Mouse (Mus musculus): ENCODE results near the gene Myo16. TPM values are rescaled to one million over a fixed set of nuclear protein-coding genes. Genes with fewer than 3 reads are reported as not detected.
A peak's percentile ranks its signal among the peaks of the same experiment; 100 is the strongest.

Gene Myo16
- polyA plus RNA-seq, 1 experiment from 2014 or later, result 7.2 TPM

DNA sequence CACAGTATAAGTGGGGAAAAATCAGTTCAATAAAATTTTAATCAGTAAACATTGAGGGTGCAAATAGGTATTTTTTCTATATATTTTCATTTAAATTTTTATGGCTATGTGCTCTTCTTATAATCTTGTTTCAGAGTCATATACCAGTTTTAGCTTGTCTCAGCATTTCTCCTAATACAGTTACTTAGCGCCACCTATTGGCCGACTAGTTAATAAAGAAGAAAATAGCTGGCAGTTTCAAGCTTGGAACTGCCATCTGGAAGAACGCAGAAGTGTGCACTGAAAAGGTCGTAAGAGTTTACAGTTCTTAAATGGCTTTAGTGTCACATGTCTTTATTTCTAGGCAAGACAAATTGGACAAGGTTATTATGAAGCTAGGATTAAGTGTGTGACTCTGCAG is 248.9 kb downstream of the Myo16 start:
- 10% methylated on average over 4 of the region's 4 CpGs for WGBS
- H3K27me3 ChIP-seq (ENCODE audit: control insufficient read depth, insufficient read depth, low read depth, low read length), result no peaks in the 10 kb centered on the region
- no peaks in the 10 kb centered on the region for H3K9me3 ChIP-seq (replicated peaks; ENCODE audit: control insufficient read depth, low read length, poor library complexity, severe bottlenecking)
- peaks cover 4% of the 10 kb centered on the region; the same call in 1 of the 2 replicates for H3K36me3 ChIP-seq (ENCODE audit: control insufficient read depth, insufficient read depth, low read length)
- no peak overlapping the region for H3K4me2 ChIP-seq (ENCODE audit: low read length)
- peak; percentile 44; the same call in 1 of the 2 replicates for ATAC-seq
- no peak overlapping the region for H3K9ac ChIP-seq (ENCODE audit: low read depth, low read length)
- no peaks in the 10 kb centered on the region for H3K4me1 ChIP-seq (ENCODE audit: control insufficient read depth, insufficient read depth, low read length)
- no peak overlapping the region for H3K27ac ChIP-seq (ENCODE audit: low read length)
- no peak overlapping the region for H3K4me3 ChIP-seq (ENCODE audit: low read depth, low read length)

DNA sequence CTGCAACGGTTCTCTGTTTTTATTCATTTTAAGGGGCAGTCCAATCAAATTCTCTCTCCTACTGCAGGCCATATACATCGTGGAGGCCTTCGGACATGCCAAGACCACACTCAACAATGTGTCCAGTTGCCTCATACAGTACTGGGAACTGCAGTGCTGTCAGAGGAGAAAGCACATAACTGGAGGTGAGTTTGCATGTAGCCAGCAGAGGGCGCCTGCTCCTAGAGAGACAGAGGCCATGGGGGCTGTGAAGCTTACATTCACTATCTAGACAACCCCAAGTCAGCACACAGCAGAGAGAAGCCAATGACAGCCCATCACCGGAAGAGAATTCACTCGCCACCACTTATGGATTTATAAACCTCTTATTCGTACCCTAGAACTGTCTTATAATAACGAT is 251.8 kb downstream of the Myo16 start:
- Histone ChIP-seq H3K27ac (ENCODE audit: low read length) (no peak overlapping the region), H3K36me3 (ENCODE audit: control insufficient read depth, insufficient read depth, low read length) (peaks cover 4% of the 10 kb centered on the region; the same call in 1 of the 2 replicates), H3K27me3 (ENCODE audit: control insufficient read depth, insufficient read depth, low read depth, low read length) (no peaks in the 10 kb centered on the region), H3K9me3 (replicated peaks; ENCODE audit: control insufficient read depth, low read length, poor library complexity, severe bottlenecking) (no peaks in the 10 kb centered on the region), H3K9ac (ENCODE audit: low read depth, low read length) (no peak overlapping the region), H3K4me2 (ENCODE audit: low read length) (no peak overlapping the region), H3K4me1 (ENCODE audit: control insufficient read depth, insufficient read depth, low read length) (no peaks in the 10 kb centered on the region), H3K4me3 (ENCODE audit: low read depth, low read length) (no peak overlapping the region)
- no peak for ATAC-seq
- WGBS, result 35% methylated on average over 8 of the region's 8 CpGs

DNA sequence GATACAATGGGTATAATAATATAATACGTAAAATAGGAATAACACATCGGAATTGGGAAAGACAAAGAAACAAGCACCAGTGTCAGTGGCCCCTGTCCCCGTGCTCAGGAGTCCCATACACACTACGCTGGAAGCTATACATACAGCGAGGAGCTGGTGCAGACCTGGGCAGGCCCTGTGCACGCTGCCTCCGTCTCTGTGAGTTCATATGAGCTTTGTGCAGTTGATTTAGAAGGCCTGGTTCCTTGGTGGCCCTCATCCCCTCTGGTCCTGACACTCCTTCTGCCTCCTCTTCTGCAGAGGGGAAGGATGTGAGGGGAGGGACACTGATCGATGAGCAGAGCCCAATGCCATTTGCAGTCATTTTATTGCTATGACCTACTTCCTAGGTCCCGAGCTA is 255.3 kb downstream of the Myo16 start:
- ATAC-seq, result no peak
- WGBS, result 93% methylated on average over 9 of the region's 9 CpGs

DNA sequence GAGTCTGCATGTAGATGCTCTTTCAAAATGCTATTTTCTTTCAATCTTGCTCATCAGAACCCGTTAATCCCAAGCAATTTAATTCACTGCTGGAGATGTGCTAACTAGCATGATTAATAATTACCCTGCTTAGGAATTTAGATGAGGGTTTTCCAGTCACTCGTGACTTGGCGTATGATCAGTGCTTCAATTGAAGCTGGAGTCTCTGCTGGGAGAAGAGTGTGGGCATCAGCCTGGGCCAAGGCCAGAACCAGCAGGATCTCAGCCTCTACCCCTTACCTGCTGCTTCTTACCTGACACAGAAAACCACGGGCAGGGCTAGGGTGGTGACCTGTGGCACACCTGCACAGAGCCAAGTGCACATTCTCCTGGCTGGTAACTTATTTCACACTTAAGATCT is 257.8 kb downstream of the Myo16 start:
- Histone ChIP-seq H3K27me3 (ENCODE audit: control insufficient read depth, insufficient read depth, low read depth, low read length) (no peaks in the 10 kb centered on the region), H3K27ac (ENCODE audit: low read length) (no peak overlapping the region), H3K9ac (ENCODE audit: low read depth, low read length) (no peak overlapping the region), H3K4me1 (ENCODE audit: control insufficient read depth, insufficient read depth, low read length) (0 out of 2 replicates have a peak, but pooled peaks cover 2% of the 10 kb centered on the region), H3K4me3 (ENCODE audit: low read depth, low read length) (no peak overlapping the region), H3K9me3 (replicated peaks; ENCODE audit: control insufficient read depth, low read length, poor library complexity, severe bottlenecking) (no peaks in the 10 kb centered on the region), H3K36me3 (ENCODE audit: control insufficient read depth, insufficient read depth, low read length) (peaks cover 4% of the 10 kb centered on the region; the same call in 1 of the 2 replicates), H3K4me2 (ENCODE audit: low read length) (no peak overlapping the region)
- no peak for ATAC-seq
- WGBS, result 63% methylated on average over 4 of the region's 4 CpGs

More for the DNA sequence above, 255.3 kb downstream of the Myo16 start:
- Histone ChIP-seq H3K27me3 (ENCODE audit: control insufficient read depth, insufficient read depth, low read depth, low read length) (no peaks in the 10 kb centered on the region), H3K4me1 (ENCODE audit: control insufficient read depth, insufficient read depth, low read length) (0 out of 2 replicates have a peak, but pooled peaks cover 2% of the 10 kb centered on the region), H3K36me3 (ENCODE audit: control insufficient read depth, insufficient read depth, low read length) (peaks cover 4% of the 10 kb centered on the region; the same call in 1 of the 2 replicates), H3K4me3 (ENCODE audit: low read depth, low read length) (no peak overlapping the region), H3K4me2 (ENCODE audit: low read length) (no peak overlapping the region), H3K27ac (ENCODE audit: low read length) (no peak overlapping the region), H3K9ac (ENCODE audit: low read depth, low read length) (no peak overlapping the region), H3K9me3 (replicated peaks; ENCODE audit: control insufficient read depth, low read length, poor library complexity, severe bottlenecking) (no peaks in the 10 kb centered on the region)

DNA sequence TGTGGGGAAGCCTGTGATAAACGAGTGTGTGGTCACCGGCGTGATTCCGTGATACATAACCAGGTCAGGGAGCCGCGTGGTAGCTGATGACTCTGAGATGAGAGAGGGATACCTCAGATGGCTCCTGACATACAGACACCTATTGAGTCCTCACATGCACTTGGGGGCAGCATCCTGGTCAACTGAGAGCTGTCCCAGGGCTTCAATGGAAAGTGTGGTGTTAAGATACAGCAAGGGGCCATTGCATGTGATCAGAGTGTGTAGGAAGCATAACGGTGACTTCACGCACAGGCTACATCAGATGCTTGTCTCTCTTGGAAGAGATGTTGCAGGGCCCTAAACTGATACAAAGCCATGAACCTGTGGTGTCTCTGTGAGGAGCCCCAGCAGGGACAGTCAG is 260.2 kb downstream of the Myo16 start:
- no peak overlapping the region for H3K4me2 ChIP-seq (ENCODE audit: low read length)
- no peaks in the 10 kb centered on the region for H3K27me3 ChIP-seq (ENCODE audit: control insufficient read depth, insufficient read depth, low read depth, low read length)
- no peaks in the 10 kb centered on the region for H3K36me3 ChIP-seq (ENCODE audit: control insufficient read depth, insufficient read depth, low read length)
- WGBS, result 88% methylated on average over 8 of the region's 8 CpGs
- H3K9ac ChIP-seq (ENCODE audit: low read depth, low read length), result no peak overlapping the region
- H3K4me1 ChIP-seq (ENCODE audit: control insufficient read depth, insufficient read depth, low read length), result 0 out of 2 replicates have a peak, but pooled peaks cover 2% of the 10 kb centered on the region
- no peaks in the 10 kb centered on the region for H3K9me3 ChIP-seq (replicated peaks; ENCODE audit: control insufficient read depth, low read length, poor library complexity, severe bottlenecking)
- ATAC-seq, result no peak
- no peak overlapping the region for H3K27ac ChIP-seq (ENCODE audit: low read length)
- H3K4me3 ChIP-seq (ENCODE audit: low read depth, low read length), result no peak overlapping the region

DNA sequence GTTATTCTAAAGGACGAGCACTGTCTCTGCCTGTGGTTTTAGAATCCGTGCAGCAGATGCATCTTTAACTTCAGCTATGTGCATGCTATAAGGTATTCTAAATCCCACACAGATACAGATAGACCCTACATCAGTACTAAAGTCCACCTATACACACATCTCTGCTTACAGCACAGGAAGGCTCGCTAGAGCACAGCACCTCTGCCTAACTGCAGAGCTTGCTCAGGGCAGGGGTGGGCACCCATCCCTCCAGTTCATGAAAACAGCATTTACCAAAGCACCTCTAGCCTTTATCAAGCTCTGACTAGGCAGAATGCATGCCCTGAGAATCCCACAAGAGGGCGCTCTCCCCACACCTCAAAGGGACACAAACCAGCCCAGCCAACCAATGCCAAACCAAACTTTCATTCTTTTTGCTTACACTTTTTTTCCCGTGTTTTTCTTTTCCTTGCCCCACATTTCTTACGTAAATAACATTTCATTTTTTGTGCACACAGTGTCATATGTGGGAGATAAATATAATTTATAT is 261.0 kb downstream of the Myo16 start:
- Histone ChIP-seq H3K4me1 (ENCODE audit: control insufficient read depth, insufficient read depth, low read length) (peaks cover 5% of the 10 kb centered on the region), H3K9me3 (replicated peaks; ENCODE audit: control insufficient read depth, low read length, poor library complexity, severe bottlenecking) (no peaks in the 10 kb centered on the region), H3K9ac (ENCODE audit: low read depth, low read length) (no peak overlapping the region), H3K27me3 (ENCODE audit: control insufficient read depth, insufficient read depth, low read depth, low read length) (no peaks in the 10 kb centered on the region), H3K36me3 (ENCODE audit: control insufficient read depth, insufficient read depth, low read length) (no peaks in the 10 kb centered on the region), H3K27ac (ENCODE audit: low read length) (no peak overlapping the region), H3K4me3 (ENCODE audit: low read depth, low read length) (no peak overlapping the region), H3K4me2 (ENCODE audit: low read length) (no peak overlapping the region)
- ATAC-seq, result peak; percentile 44
- 26% methylated on average over 6 of the region's 6 CpGs for WGBS

DNA sequence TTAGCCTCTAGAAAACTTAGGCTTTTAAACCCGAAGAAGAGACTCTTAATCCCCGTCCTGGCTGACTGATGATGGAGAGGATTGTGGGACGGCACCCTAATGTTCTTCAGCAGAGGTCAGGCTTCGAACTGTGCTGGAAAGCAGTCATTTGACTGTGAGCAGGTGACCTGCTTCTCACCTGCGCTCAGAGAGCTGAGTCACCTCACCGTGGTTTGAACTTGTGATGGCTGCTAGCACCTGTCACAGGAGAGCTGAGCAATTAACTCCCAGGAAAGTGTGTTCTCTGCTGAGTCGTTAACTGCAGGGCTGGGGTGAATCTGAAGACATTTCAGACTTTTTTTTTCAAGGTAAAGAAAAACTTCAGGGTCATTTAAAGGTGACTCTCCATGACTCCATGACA is 261.6 kb downstream of the Myo16 start:
- H3K36me3 ChIP-seq (ENCODE audit: control insufficient read depth, insufficient read depth, low read length), result no peaks in the 10 kb centered on the region
- no peak for ATAC-seq

DNA sequence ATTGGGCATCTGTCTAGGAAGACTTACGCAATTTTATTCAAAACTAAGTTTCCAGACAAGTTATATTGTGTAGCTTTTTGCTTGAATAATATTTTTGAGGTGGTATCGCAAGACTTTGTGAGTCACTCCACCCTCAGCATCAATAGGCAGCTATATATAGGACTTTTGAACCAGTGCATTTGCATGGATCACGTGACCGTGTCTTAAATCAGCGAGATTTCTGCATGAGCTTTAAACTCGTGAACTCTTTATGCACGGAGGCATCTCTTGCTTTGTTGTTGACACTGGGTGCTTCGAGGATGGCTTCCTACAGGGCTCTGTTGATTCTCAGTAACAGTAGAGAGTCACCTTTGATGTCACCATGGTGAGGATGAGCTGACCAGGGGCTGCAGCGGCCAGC is 262.2 kb downstream of the Myo16 start:
- ATAC-seq, result no peak
- Histone ChIP-seq H3K36me3 (ENCODE audit: control insufficient read depth, insufficient read depth, low read length) (no peaks in the 10 kb centered on the region), H3K9ac (ENCODE audit: low read depth, low read length) (no peak overlapping the region), H3K4me1 (ENCODE audit: control insufficient read depth, insufficient read depth, low read length) (peaks cover 5% of the 10 kb centered on the region), H3K27ac (ENCODE audit: low read length) (no peak overlapping the region), H3K4me2 (ENCODE audit: low read length) (no peak overlapping the region), H3K4me3 (ENCODE audit: low read depth, low read length) (no peak overlapping the region), H3K9me3 (replicated peaks; ENCODE audit: control insufficient read depth, low read length, poor library complexity, severe bottlenecking) (no peaks in the 10 kb centered on the region), H3K27me3 (ENCODE audit: control insufficient read depth, insufficient read depth, low read depth, low read length) (no peaks in the 10 kb centered on the region)
- WGBS, result 80% methylated on average over 9 of the region's 9 CpGs

More for the DNA sequence above, 261.6 kb downstream of the Myo16 start:
- Histone ChIP-seq H3K9me3 (replicated peaks; ENCODE audit: control insufficient read depth, low read length, poor library complexity, severe bottlenecking) (no peaks in the 10 kb centered on the region), H3K4me3 (ENCODE audit: low read depth, low read length) (no peak overlapping the region), H3K27me3 (ENCODE audit: control insufficient read depth, insufficient read depth, low read depth, low read length) (no peaks in the 10 kb centered on the region), H3K9ac (ENCODE audit: low read depth, low read length) (no peak overlapping the region), H3K4me2 (ENCODE audit: low read length) (no peak overlapping the region), H3K27ac (ENCODE audit: low read length) (no peak overlapping the region), H3K4me1 (ENCODE audit: control insufficient read depth, insufficient read depth, low read length) (peaks cover 5% of the 10 kb centered on the region)
- 27% methylated on average over 7 of the region's 7 CpGs for WGBS

DNA sequence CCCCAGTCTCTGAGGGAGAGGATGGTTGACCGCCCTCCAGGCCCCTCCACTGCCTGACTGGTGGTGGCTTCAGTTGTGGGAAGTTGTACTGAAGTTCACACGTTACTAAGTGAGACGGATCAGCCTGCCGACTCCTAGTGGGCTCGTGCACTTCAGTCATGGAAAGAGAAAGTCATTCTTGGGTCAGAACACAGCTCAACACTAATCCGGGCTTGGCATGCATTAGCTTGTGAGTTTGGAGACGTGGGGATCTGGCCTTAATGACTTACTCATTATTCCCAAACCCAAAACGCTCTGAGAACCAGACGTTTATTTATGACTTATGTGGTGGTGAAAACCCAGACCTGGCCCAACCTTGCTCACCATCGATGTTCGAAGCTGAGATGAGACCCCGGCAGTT is 263.1 kb downstream of the Myo16 start:
- Histone ChIP-seq H3K4me1 (ENCODE audit: control insufficient read depth, insufficient read depth, low read length) (peaks cover 5% of the 10 kb centered on the region), H3K4me2 (ENCODE audit: low read length) (no peak overlapping the region), H3K27me3 (ENCODE audit: control insufficient read depth, insufficient read depth, low read depth, low read length) (no peaks in the 10 kb centered on the region), H3K27ac (ENCODE audit: low read length) (no peak overlapping the region), H3K9me3 (replicated peaks; ENCODE audit: control insufficient read depth, low read length, poor library complexity, severe bottlenecking) (no peaks in the 10 kb centered on the region), H3K9ac (ENCODE audit: low read depth, low read length) (no peak overlapping the region), H3K4me3 (ENCODE audit: low read depth, low read length) (no peak overlapping the region), H3K36me3 (ENCODE audit: control insufficient read depth, insufficient read depth, low read length) (no peaks in the 10 kb centered on the region)
- no peak for ATAC-seq
- 72% methylated on average over 12 of the region's 12 CpGs for WGBS

All from midbrain, embryonic 16.5 days (tissue).